Mouse (Mus musculus): ENCODE measurements around the gene Fam172a.

GRCm38 (mm10) chr13:78174891-78175290, 473.1 kb downstream of the Fam172a start:
- TF ChIP-seq CTCF (IDR thresholded peaks at IDR 0.05; ENCODE audit: extremely low read depth, insufficient read depth, low read length) (no peak), POLR2A (IDR thresholded peaks at IDR 0.05; ENCODE audit: extremely low read depth, insufficient read depth, low read length) (no peak)

All from cortical plate, adult 2 months (tissue).